Mouse (Mus musculus) hindbrain, embryonic 11.5 days (tissue): ENCODE measurements around the gene Ttyh3. TPM values are rescaled to one million over a fixed set of nuclear protein-coding genes. Genes with fewer than 3 reads are reported as not detected.

ENCODE experiments used
- ATAC-seq: fragments of 200-750 bp; cut with Nextera tagmentation; 2 replicates; pipeline ENCODE4 v1.8.0; 2017; ENCODE audit warnings: mild to moderate bottlenecking, moderate TSS enrichment, moderate library complexity; ENCODE audit not compliant: low FRiP score
- DNase-seq: peaks from one replicate; pipeline ENCODE4 v3.0.0-alpha.2; 2015; ENCODE audit warnings: low spot score
- H3K27ac ChIP-seq: fragments of 300-500 bp; sonication (generic); 2 replicates; pipeline ENCODE4 v1.5.1; 2014; ENCODE audit warnings: mild to moderate bottlenecking, low read depth, low read length
- H3K27me3 ChIP-seq: fragments of 300-500 bp; sonication (generic); 2 replicates; pipeline ENCODE4 v1.6.1; 2014; ENCODE audit warnings: mild to moderate bottlenecking, low read length, moderate library complexity, mixed read lengths; ENCODE audit not compliant: control insufficient read depth, insufficient read depth
- H3K36me3 ChIP-seq: fragments of 300-500 bp; sonication (generic); 2 replicates; pipeline ENCODE4 v1.6.1; 2014; ENCODE audit warnings: mild to moderate bottlenecking, low read length, moderate library complexity, mixed read lengths; ENCODE audit not compliant: control insufficient read depth, insufficient read depth
- H3K4me1 ChIP-seq: fragments of 300-500 bp; sonication (generic); replicated peaks from 2 replicates; pipeline ENCODE4 v1.6.1; 2014; ENCODE audit warnings: low read length, mixed read lengths; ENCODE audit not compliant: control insufficient read depth, insufficient read depth
- H3K4me2 ChIP-seq: fragments of 300-500 bp; sonication (generic); replicated peaks from 2 replicates; pipeline ENCODE4 v1.6.1; 2014; ENCODE audit warnings: mild to moderate bottlenecking, low read depth, low read length
- H3K4me3 ChIP-seq: fragments of 300-500 bp; sonication (generic); 2 replicates; pipeline ENCODE4 v1.5.1; 2014; ENCODE audit warnings: low read depth, low read length
- H3K9ac ChIP-seq: fragments of 300-500 bp; sonication (generic); 2 replicates; pipeline ENCODE4 v1.6.1; 2014; ENCODE audit warnings: low read depth, low read length
- H3K9me3 ChIP-seq: fragments of 300-500 bp; sonication (generic); 2 replicates; pipeline ENCODE4 v1.6.1; 2016; ENCODE audit warnings: low read length; ENCODE audit not compliant: control insufficient read depth
- WGBS: fragments of 180-500 bp; shearing (Covaris S2); extraction: QIAGEN DNeasy Blood & Tissue Kit; methylation state at CpG from one replicate; pipeline ENCODE4 v1.1.7; 2014; 5-methylcytosine and 5-hydroxymethylcytosine counted together
- polyA plus RNA-seq: library from polyadenylated mRNA; unstranded; fragments of >200 nt; fragmentation: Nextera tagmentation; extraction: Ambion mirVana; gene quantifications from 2 replicates; pipeline ENCODE4 v1.2.1, GENCODE M21; 2014

The Ttyh3 gene
- polyA plus RNA-seq, 1 experiment from 2014 or later, result 53.1 TPM

DNA sequence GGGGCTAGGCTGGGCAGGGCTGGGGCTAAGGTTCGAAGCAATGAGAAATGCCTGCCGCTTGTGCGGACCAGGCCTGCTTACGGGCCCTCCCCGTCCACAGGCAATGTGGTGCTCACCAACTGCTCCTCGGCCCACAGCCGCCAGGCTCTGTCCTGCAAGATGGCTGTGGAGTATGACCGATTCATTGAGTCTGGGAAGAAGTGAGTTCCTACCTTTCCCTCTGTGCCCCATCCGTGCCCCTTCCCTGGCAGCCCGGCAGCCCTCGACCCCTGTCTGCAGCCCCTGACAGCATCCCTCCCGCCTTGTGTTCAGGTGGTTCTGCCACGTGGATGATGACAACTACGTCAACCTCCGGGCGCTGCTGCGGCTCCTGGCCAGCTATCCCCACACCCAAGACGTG lies 36.6 kb downstream of the Ttyh3 start:
- DNase-seq (no peak), ATAC-seq (no peak)
- no peaks in the 10 kb centered on the region for H3K9me3 ChIP-seq
- H3K9ac ChIP-seq, result peak overlapping the region; percentile 80
- peak overlapping the region; percentile 83 for H3K4me2 ChIP-seq
- peaks cover 22% of the 10 kb centered on the region for H3K4me1 ChIP-seq
- peak overlapping the region; percentile 98 for H3K27ac ChIP-seq
- H3K27me3 ChIP-seq, result no peaks in the 10 kb centered on the region
- H3K4me3 ChIP-seq, result peak overlapping the region; percentile 56
- peaks cover 15% of the 10 kb centered on the region for H3K36me3 ChIP-seq
- WGBS, result 36% methylated on average over 18 of the region's 18 CpGs

- 20% methylated on average over 15 of the region's 15 CpGs for WGBS
These were observed 37.1 kb downstream of the Ttyh3 start for GRCm38 (mm10) chr5:140611611-140612185.

DNA sequence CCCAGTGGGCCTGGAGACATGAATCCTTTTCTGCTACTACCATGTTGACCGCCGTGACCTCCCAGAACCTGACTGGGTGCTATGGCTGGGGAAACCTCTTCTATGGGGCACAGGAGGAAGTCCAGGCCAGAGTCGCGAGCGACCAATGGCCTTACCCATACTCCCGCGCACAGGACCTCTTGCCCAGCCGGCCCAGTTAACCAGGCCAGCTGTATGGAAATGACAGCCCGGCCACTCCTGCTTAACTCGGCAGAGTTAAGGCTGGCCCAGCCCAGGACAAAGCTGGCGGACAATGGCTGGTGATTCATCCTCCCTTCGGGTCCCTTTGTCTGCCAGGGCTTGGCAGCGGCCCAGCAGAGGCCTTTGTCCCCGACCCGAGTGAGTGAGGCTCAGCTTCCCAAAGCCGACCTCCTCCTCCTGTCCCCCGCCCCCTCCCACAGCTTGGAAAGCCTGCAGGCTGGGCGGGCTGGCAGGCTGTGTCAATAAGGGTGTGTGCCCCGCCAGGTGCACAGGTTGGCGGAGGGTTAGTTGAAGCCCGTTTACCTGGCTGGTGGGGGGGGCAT lies 37.7 kb downstream of the Ttyh3 start:
- DNase-seq, result peak; percentile 89
- WGBS, result 9% methylated on average over 21 of the region's 21 CpGs
- Histone ChIP-seq H3K27me3 (peaks cover 3% of the 10 kb centered on the region; the same call in 1 of the 2 replicates), H3K4me1 (peaks cover 29% of the 10 kb centered on the region), H3K36me3 (peaks cover 15% of the 10 kb centered on the region), H3K9me3 (no peaks in the 10 kb centered on the region), H3K4me3 (peak overlapping the region; percentile 56), H3K27ac (peak overlapping the region; percentile 98), H3K4me2 (peak overlapping the region; percentile 83), H3K9ac (peak overlapping the region; percentile 80)
- ATAC-seq, result peak; percentile 61

More at GRCm38 (mm10) chr5:140611611-140612185, 37.1 kb downstream of the Ttyh3 start:
- Histone ChIP-seq H3K9ac (peak overlapping the region; percentile 80), H3K4me2 (peak overlapping the region; percentile 83), H3K27ac (peak overlapping the region; percentile 98), H3K4me1 (peaks cover 24% of the 10 kb centered on the region), H3K4me3 (peak overlapping the region; percentile 56), H3K27me3 (no peaks in the 10 kb centered on the region), H3K36me3 (peaks cover 15% of the 10 kb centered on the region), H3K9me3 (no peaks in the 10 kb centered on the region)
- ATAC-seq, result peak; percentile 14; the same call in 1 of the 2 replicates
- DNase-seq, result peak; percentile 70

GRCm38 (mm10) chr5:140610273-140611011 lies 38.4 kb downstream of the Ttyh3 start:
- Histone ChIP-seq H3K9me3 (no peaks in the 10 kb centered on the region), H3K9ac (peak overlapping the region; percentile 80), H3K27ac (peak overlapping the region; percentile 98), H3K4me2 (peak overlapping the region; percentile 83), H3K27me3 (peaks cover 3% of the 10 kb centered on the region; the same call in 1 of the 2 replicates), H3K4me3 (peak overlapping the region; percentile 56), H3K36me3 (peaks cover 15% of the 10 kb centered on the region), H3K4me1 (peaks cover 34% of the 10 kb centered on the region)
- ATAC-seq, result peak; percentile 12; the same call in 1 of the 2 replicates
- DNase-seq, result peak; percentile 75
- WGBS, result under 1% methylated on average over 27 of the region's 30 CpGs

- H3K4me2 ChIP-seq, result peak overlapping the region; percentile 83
- H3K36me3 ChIP-seq, result peaks cover 15% of the 10 kb centered on the region
- H3K27ac ChIP-seq, result peak overlapping the region; percentile 98
- ATAC-seq, result no peak
- WGBS, result 13% methylated on average over 11 of the region's 13 CpGs
- H3K9ac ChIP-seq, result peak overlapping the region; percentile 80
- H3K4me1 ChIP-seq, result peaks cover 34% of the 10 kb centered on the region
- peaks cover 3% of the 10 kb centered on the region; the same call in 1 of the 2 replicates for H3K27me3 ChIP-seq
- H3K9me3 ChIP-seq, result no peaks in the 10 kb centered on the region
- H3K4me3 ChIP-seq, result peak overlapping the region; percentile 56
- DNase-seq, result peak; percentile 55
These were observed 39.1 kb downstream of the Ttyh3 start for GRCm38 (mm10) chr5:140609511-140610272.

DNA sequence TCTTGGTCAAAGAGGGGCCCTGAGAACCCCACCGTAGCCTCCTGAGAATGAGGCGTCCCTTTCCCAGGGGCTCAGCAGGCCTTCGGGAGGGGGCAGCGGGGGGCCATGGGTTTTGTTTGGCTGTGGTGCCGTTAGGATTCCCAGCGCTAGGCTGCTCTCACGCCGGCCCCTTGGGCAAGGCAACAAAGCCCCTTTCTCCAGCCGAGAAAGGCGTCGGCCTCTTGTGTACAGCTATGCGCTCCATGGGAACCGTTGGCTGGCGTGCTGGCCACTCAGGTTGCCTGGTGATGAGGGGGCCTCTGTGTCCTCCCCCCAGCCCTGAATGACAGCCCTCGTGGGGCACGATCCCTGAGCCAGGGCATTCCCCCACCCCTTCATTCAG lies 40.2 kb downstream of the Ttyh3 start:
- WGBS, result under 1% methylated on average over 16 of the region's 16 CpGs
- Histone ChIP-seq H3K27me3 (peaks cover 3% of the 10 kb centered on the region; the same call in 1 of the 2 replicates), H3K9ac (peak overlapping the region; percentile 80), H3K4me1 (peaks cover 34% of the 10 kb centered on the region), H3K4me3 (peak overlapping the region; percentile 56), H3K9me3 (no peaks in the 10 kb centered on the region), H3K27ac (peak overlapping the region; percentile 98), H3K4me2 (peak overlapping the region; percentile 83), H3K36me3 (peaks cover 7% of the 10 kb centered on the region)
- ATAC-seq, result peak; percentile 23
- DNase-seq, result peak; percentile 78

GRCm38 (mm10) chr5:140607836-140608633 lies 40.8 kb downstream of the Ttyh3 start:
- DNase-seq, result peak; percentile 58
- H3K9me3 ChIP-seq, result no peaks in the 10 kb centered on the region
- peaks cover 3% of the 10 kb centered on the region; the same call in 1 of the 2 replicates for H3K27me3 ChIP-seq
- H3K9ac ChIP-seq, result peak overlapping the region; percentile 80
- ATAC-seq, result no peak
- peak overlapping the region; percentile 98 for H3K27ac ChIP-seq
- H3K4me3 ChIP-seq, result peak overlapping the region; percentile 56
- under 1% methylated on average over 16 of the region's 17 CpGs for WGBS
- peaks cover 34% of the 10 kb centered on the region for H3K4me1 ChIP-seq
- H3K36me3 ChIP-seq, result peaks cover 4% of the 10 kb centered on the region
- peak overlapping the region; percentile 83 for H3K4me2 ChIP-seq
